Mouse (Mus musculus) brain, embryonic 18.5 days (tissue): ENCODE measurements at regions not wholly inside any gene's neighbourhood (a gene's known extent, or its start where the extent isn't known, plus 50 kb on each side); places are given as distances from the start of the nearest gene placed in this dataset.

Experiments
- DNase-seq: peaks from one replicate; pipeline ENCODE4 v3.0.0-alpha.2; 2012; ENCODE audit warnings: low read depth, low spot score

GRCm38 (mm10) chr17:3962176-3962575 is 266.1 kb upstream of the Nox3 start:
- peak; percentile 26 for DNase-seq

DNA sequence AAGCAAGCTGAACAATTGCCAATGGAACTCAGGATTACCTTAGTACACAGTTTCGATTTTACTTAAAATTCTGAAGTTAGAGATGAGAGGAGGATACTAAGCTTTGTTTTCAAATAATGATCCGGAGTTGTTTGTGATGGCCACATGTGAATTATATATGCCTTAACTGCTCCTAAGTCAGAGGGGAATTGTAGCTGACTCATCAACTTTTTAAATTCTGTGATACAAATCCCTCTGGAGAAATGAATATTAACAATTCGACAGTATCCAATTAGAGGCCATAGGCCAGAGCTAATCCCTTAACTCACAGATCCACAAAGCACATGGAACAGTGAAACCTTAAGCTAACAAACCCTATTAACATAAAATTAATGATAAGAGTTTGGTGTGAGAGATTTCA is 250.5 kb upstream of the Nox3 start:
- no peak for DNase-seq

- DNase-seq: no peak
Measured at GRCm38 (mm10) chr17:3936361-3936760, 240.3 kb upstream of the Nox3 start.

DNA sequence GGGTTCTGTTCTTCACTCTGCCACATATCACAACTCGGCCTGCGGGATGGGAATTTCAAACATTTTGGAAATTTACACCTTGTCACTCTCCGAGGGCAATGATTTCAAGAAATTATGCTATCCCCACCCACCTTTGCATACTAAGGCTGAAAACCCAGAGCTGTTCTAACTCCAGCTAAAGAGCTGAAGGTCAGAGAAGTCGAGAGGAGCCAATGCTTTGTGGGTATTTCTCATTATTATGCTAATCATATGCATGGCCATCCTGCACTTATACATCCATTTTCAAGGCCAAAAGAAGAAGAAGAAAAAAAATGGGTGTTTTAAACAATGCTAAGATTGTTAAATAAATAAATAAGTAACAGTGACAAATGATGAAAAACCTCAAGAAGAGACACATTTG is 237.1 kb upstream of the Nox3 start:
- DNase-seq: no peak

DNA sequence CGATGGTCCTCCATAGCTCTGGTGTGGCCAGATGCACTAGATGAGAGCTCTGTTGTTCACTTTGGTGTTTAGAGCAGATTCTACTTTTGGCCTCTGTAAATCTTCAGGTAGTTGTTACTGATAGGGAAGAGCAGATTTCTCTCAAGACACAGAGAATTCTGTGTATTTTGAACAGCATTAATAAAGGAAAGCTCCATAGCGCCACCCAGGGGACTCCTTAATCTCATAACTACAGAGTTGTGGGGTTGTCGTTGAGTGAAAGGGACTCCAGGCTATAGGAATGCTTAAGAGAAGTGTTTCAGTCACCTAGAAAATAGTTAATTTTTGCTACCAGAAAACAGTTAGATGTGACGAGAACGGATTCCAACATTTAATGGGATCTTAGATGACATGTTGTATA is 236.0 kb upstream of the Nox3 start:
- no peak for DNase-seq

- DNase-seq: no peak
Measured at GRCm38 (mm10) chr17:3927106-3927505, 231.0 kb upstream of the Nox3 start.

DNA sequence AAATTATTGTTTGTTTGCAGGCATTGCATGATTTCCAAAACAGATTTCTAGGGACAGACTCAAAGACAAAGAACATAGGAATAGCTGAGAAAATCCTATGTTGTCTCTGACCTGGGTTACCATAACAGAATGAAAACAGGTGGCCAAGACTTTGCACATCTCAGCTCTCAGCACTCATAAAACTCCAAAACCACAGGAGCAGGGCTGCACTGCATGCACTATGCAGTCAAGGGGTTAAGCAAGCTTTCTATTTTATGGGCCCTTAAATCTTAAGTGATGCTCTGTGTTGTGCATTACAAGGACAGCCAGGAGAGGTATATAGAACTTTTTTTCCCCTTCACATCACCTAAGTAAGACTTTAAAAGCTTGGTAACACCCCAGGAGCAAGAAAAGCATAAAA is 224.2 kb upstream of the Nox3 start:
- DNase-seq: no peak

GRCm38 (mm10) chr17:3892826-3893225 is 196.8 kb upstream of the Nox3 start:
- no peak for DNase-seq

DNA sequence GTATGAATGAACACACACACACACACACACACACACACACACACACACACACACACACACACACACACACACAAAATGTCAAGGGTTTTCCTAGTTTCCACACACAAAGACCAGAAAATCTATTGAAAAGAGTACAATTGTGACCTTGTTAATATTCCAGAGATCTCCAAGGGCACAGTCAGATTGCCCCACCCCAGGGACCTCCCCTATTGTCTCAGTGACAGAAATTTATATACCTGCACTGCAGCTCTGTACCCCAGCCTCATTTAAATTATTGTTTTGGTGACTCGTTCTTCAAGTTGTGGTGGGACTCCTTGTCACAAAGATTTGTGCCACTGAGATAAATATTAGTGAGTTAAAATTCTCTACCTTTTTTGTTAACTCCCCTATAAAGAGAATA is 187.1 kb upstream of the Nox3 start:
- DNase-seq: no peak

GRCm38 (mm10) chr17:3879075-3879474 is 183.0 kb upstream of the Nox3 start:
- DNase-seq: no peak

DNA sequence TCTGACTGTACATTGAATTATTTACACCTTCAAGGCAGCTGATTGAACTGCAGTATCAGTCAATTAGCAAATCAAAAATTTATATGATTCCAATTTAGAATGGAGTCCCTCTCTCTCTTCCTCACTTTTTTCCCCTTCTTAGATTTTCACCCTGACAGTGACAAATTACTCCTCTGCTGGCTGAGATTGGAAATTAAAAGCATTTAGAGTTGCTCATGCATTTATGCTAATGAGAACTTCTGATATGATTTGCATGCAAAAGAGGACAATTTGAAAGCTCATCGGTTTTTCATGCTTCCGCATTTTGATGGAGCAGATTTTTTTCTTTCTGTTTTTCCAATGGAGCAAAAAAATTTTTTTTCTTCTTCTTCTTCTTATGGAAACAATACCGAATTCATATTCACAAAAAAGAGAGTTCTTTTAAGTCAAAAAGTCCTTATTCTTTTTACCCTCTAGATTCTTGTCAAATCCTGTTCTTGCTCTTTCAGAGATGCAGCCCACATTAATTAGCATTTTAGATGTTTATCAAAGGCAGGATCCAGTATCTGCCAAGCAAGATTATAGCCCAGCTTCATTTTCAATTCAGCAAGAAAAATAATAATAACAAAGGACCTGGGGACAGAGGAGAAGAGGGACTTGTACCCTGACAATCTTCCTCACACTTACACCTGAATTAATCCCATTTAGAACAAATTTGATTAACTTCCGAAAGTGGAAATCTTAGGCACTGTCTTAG is 173.6 kb upstream of the Nox3 start:
- peak; percentile 42 for DNase-seq

DNA sequence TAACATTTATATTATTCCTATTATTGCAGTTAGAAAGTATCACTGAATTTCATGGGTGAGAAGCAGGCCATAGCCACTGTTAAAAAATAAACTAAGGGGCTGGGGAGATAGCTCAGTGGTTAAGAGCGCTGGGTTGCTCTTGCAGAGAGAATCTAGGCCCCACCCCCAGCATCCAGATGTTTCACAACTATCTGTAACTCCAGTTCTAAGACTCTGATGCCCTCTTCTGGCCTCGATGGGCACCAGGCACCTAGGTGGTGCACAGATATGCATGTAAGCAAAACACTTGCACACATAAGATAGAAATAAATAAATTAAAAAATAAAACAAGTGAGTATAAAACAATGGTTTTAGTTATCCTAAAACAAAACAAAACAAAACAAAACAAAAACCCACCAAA is 166.3 kb upstream of the Nox3 start:
- no peak for DNase-seq

DNA sequence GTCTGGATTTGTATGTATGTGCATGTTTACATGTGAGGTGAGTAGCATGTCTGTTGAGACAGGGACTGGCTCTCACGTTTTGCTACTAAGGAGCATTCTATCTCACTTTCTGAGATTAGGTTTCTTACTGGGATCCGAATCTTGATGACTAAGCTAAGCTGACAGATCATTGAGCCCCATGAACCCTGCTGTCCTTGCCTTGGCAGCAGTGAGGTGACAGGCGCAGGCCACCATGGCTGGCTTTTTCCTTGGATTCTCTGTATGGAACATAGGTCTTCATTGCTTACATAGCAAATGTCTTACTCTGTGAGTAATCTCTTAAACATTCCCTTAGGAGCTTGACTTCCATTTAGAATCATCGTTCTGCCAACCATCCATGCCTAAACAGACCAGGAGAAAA is 140.3 kb upstream of the Nox3 start:
- DNase-seq: no peak

- DNase-seq: no peak
Measured at GRCm38 (mm10) chr17:3811187-3811586, 115.1 kb upstream of the Nox3 start.

DNA sequence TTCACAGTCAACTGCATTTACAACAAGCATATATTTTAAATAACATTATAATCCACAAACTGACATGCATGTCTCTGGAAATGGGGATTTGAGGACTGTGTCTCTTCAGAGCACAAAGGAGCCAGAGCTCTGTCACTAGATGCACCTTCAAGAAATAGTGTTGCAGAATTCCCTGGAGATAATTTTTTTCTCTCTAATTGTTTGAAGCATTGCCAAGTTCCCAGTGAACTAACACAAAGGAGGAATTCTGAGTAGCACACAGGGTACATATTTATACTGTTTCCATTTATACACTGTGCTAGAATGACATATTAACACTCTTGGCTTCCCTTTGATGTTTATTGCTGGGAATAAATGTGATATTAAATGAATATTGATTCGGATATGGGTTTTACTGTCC is 107.4 kb upstream of the Nox3 start:
- no peak for DNase-seq

DNA sequence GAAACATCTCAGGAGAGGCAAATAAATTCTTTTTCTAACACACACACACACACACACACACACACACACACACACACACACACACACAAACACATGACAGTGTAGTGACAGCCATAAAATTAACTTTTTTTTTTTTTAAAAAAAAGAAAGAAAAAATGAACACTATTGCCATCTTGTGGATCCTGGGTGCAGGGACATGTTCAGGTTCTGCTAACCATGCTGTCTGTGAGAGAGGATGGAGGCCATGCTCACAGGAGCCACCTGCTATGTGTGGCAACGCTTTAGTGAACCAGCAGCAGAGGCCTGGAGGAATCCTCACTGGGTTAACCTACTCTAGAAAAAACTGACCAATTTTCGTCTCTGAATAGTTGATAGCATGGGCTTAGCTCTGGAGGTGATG is 96.5 kb upstream of the Nox3 start:
- no peak for DNase-seq

DNA sequence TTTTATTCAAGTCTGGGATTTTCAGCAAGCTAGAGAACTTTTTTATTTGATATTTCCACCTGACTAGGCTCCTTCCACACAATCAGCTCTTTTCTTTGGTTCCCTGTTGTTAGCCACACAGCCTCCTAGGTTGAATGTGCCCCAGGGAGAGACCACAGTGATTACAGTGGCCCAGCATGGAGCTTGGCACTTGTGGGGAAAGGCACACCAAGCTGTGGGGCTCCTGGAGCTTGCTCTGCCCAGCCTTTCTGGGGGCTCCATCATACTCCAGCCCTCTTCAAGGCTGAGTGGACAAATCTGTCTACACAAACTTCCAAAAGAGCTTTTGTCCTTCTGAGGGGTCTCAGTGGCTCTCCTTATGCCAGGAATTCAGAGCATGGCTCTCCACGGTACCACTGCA is 86.1 kb upstream of the Nox3 start:
- no peak for DNase-seq

DNA sequence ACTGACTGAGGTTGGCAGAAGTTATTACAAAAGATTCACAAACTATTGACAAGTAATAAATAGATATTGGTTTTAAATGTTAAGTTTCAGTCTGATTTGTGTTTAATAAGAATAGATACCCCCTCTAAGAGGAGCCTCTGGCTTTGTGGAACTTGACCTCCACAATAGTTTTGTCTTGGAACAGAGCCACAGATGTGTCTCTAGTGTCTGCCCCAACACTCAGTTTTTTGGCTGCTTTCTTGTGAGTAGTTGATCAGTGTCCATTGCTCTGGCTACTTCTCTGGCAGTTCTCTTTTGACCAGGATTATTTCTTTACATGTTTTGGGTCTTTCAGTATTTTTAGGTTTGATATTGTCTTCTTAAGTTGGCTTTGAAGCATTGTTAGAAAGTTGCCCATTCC is 81.6 kb upstream of the Nox3 start:
- DNase-seq: no peak

GRCm38 (mm10) chr17:3747808-3748335 is 51.8 kb upstream of the Nox3 start:
- DNase-seq: no peak
